ENCODE assay signal across 9 mouse cellular contexts in the genomic region with DNA sequence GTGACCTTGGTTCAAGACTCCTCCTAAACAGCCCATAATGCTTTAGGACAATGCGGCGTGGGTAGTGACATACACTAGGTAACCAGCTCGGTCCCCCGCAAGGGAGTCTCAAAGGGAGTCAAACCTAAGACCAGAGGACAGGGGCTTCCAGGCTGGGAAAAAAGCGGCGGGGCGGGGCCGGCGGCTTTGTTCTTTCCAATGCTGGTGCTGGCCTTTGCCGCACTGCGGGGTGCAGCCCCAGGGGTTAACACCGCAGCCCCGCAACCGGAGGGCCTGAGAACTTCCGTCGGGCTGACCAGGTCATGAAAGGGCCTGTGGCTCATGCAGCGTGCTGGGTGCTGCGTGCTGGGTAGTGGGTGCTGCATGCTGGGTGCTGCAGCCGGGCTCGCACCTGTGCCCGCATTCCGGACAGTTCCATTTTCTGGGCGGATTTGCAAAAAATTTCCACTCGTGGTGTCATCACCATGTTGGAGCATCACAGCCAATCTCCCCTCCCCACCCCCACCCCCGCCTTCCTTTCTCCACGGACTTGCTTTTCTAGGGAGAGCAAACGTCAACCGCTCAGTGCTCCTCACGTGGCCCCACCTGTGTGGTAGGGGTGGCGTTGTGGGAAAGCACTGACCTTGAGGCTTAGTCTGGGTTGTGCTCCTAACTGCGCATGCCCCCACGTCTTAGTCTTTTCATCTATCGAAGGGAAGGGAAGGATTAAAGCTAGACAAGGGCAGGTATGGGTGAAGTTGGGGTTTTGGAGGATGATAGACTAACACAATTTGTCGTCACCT. TPM values are rescaled to one million over a fixed set of nuclear protein-coding genes. Genes with fewer than 3 reads are reported as not detected.
DNase-seq lines count a peak whose midpoint lies in the region; ATAC-seq lines count a peak whose summit lies in the region.
"Had no signal": no experiment of that assay in that cellular context is flagged by ENCODE, and none has a peak within 500 bp of the region (broad histone marks: within the 10 kb centered on the region; RNA-seq: fewer than 3 reads in every experiment).

No protein-coding gene starts in this region.

- peaks cover 16% of the 10 kb centered on the region for H3K27me3 ChIP-seq in heart, embryonic 11.5 days (ENCODE audit: control insufficient read depth, insufficient read depth, low read length)
- peaks cover 11% of the 10 kb centered on the region for H3K27me3 ChIP-seq in hindbrain, embryonic 12.5 days
- no peaks in the 10 kb centered on the region for H3K27me3 ChIP-seq in midbrain, embryonic 14.5 days (ENCODE audit: control insufficient read depth, insufficient read depth, low read length)

- ATAC-seq in heart, embryonic 11.5 days (replicated peaks; ENCODE audit: insufficient number of reproducible peaks, low FRiP score, low TSS enrichment) = no peak
- no peak for ATAC-seq in hindbrain, embryonic 12.5 days (ENCODE audit: low FRiP score)
- ATAC-seq in midbrain, embryonic 14.5 days (ENCODE audit: low FRiP score, low TSS enrichment) = no peak
- no peak for ATAC-seq in megakaryocyte-erythroid progenitor cell, adult 5-6 weeks (replicated peaks; ENCODE audit: low FRiP score, low TSS enrichment, poor library complexity, severe bottlenecking)

- intact Hi-C loops in heart, postnatal 36 days (cut with DNase I) = no loop called here

- H3K4me1 ChIP-seq in heart, embryonic 11.5 days (ENCODE audit: control insufficient read depth, insufficient read depth, low read length) = peaks cover 19% of the 10 kb centered on the region; the same call in 1 of the 2 replicates
- peaks cover 33% of the 10 kb centered on the region for H3K4me1 ChIP-seq in hindbrain, embryonic 12.5 days
- peaks cover 33% of the 10 kb centered on the region for H3K4me1 ChIP-seq in midbrain, embryonic 14.5 days (ENCODE audit: control insufficient read depth, insufficient read depth, low read length)

- H3K27ac ChIP-seq in heart, embryonic 11.5 days (ENCODE audit: low read depth, low read length) = no peak overlapping the region
- H3K27ac ChIP-seq in hindbrain, embryonic 12.5 days = no peak overlapping the region
- H3K27ac ChIP-seq in midbrain, embryonic 14.5 days (replicated peaks; ENCODE audit: low read depth, low read length) = no peak overlapping the region

- no peaks in the 10 kb centered on the region for H3K9me3 ChIP-seq in heart, embryonic 11.5 days (replicated peaks; ENCODE audit: control insufficient read depth, low read length)
- no peaks in the 10 kb centered on the region for H3K9me3 ChIP-seq in hindbrain, embryonic 12.5 days (replicated peaks)
- H3K9me3 ChIP-seq in midbrain, embryonic 14.5 days (ENCODE audit: control insufficient read depth, low read length) = no peaks in the 10 kb centered on the region

- WGBS in heart, embryonic 11.5 days (ENCODE audit: insufficient replicate concordance) = 28% methylated on average over 34 of the region's 34 CpGs
- 22% methylated on average over 34 of the region's 34 CpGs for WGBS in hindbrain, embryonic 12.5 days
- 21% methylated on average over 34 of the region's 34 CpGs for WGBS in midbrain, embryonic 14.5 days

- no peak for DNase-seq in heart, postnatal 36 days
- peak; percentile 58 for DNase-seq in adrenal gland, postnatal 14 days
- DNase-seq in midbrain, embryonic 14.5 days = no peak
- no peak for DNase-seq in urinary bladder, adult 18-20 months (ENCODE audit: low spot score in 2 of 2)
- no peak for DNase-seq in layer of hippocampus, adult 9-10 months (ENCODE audit: low spot score)

- H3K36me3 ChIP-seq in heart, embryonic 11.5 days (ENCODE audit: control insufficient read depth, insufficient read depth, low read length) = no peaks in the 10 kb centered on the region
- no peaks in the 10 kb centered on the region for H3K36me3 ChIP-seq in hindbrain, embryonic 12.5 days
- no peaks in the 10 kb centered on the region for H3K36me3 ChIP-seq in midbrain, embryonic 14.5 days (ENCODE audit: control insufficient read depth, insufficient read depth, low read length)

- peak overlapping the region; percentile 53 for H3K4me2 ChIP-seq in heart, embryonic 11.5 days
- peak overlapping the region; percentile 32 for H3K4me2 ChIP-seq in hindbrain, embryonic 12.5 days (replicated peaks)
- peak overlapping the region; percentile 31 for H3K4me2 ChIP-seq in midbrain, embryonic 14.5 days (ENCODE audit: low read length)

- H3K4me3 ChIP-seq in heart, embryonic 11.5 days (ENCODE audit: low read depth, low read length) = 0 out of 2 replicates have a peak overlapping the region, but pooled peaks have one; percentile 8
- 0 out of 2 replicates have a peak overlapping the region, but pooled peaks have one; percentile 8 for H3K4me3 ChIP-seq in hindbrain, embryonic 12.5 days
- H3K4me3 ChIP-seq in midbrain, embryonic 14.5 days (replicated peaks; ENCODE audit: low read depth, low read length) = no peak overlapping the region
- H3K4me3 ChIP-seq: erythroblast, embryonic 14.5 days had no signal

- H3K9ac ChIP-seq in heart, embryonic 11.5 days (ENCODE audit: low read depth, low read length) = no peak overlapping the region
- peak overlapping the region; percentile 29; the same call in 1 of the 2 replicates for H3K9ac ChIP-seq in hindbrain, embryonic 12.5 days
- peak overlapping the region; percentile 26; the same call in 1 of the 2 replicates for H3K9ac ChIP-seq in midbrain, embryonic 14.5 days (replicated peaks; ENCODE audit: low read length)

RNA-seq across cellular contexts. Expression of a gene that starts 14.3 kb away (rescaled TPM):
- 962 and 991 TPM in 2 replicates for polyA plus RNA-seq in heart, embryonic 11.5 days (2014; fragmentation: Nextera tagmentation; extraction: Ambion mirVana)
- total RNA-seq in heart, postnatal 36 days (2021) = 10 to 100 TPM; 28.4 to 28.9 TPM
- 118 and 119 TPM in 2 replicates for total RNA-seq in adrenal gland, postnatal 14 days (2021)
- polyA plus RNA-seq in hindbrain, embryonic 12.5 days (2016; fragmentation: Nextera tagmentation; extraction: Ambion mirVana) = 4,582 and 4,772 TPM in 2 replicates
- 6,974 and 7,359 TPM in 2 replicates for polyA plus RNA-seq in midbrain, embryonic 14.5 days (2014; fragmentation: Nextera tagmentation; extraction: Ambion mirVana)
- total RNA-seq in megakaryocyte-erythroid progenitor cell, adult 5-6 weeks (2014; fragmentation: Nextera tagmentation) = 600 and 836 TPM in 2 replicates
- total RNA-seq in megakaryocyte-erythroid progenitor cell, adult 5-6 weeks (2017) = 1,250 and 1,264 TPM in 2 replicates

RNA-seq across cellular contexts. Expression of a gene that starts 42.7 kb away (rescaled TPM):
- polyA plus RNA-seq in heart, embryonic 11.5 days (2014; fragmentation: Nextera tagmentation; extraction: Ambion mirVana) = 4.2 and 4.8 TPM in 2 replicates
- total RNA-seq in heart, postnatal 36 days (2021) = 10 to 100 TPM; 19.0 to 24.0 TPM
- 25.9 and 32.2 TPM in 2 replicates for total RNA-seq in adrenal gland, postnatal 14 days (2021)
- 9.7 and 9.8 TPM in 2 replicates for polyA plus RNA-seq in hindbrain, embryonic 12.5 days (2016; fragmentation: Nextera tagmentation; extraction: Ambion mirVana)
- polyA plus RNA-seq in midbrain, embryonic 14.5 days (2014; fragmentation: Nextera tagmentation; extraction: Ambion mirVana) = 6.6 and 14.3 TPM in 2 replicates
- 0.66 and 1.3 TPM in 2 replicates for total RNA-seq in megakaryocyte-erythroid progenitor cell, adult 5-6 weeks (2014; fragmentation: Nextera tagmentation)
- total RNA-seq in megakaryocyte-erythroid progenitor cell, adult 5-6 weeks (2017) = 0.47 and 0.80 TPM in 2 replicates
- polyA plus RNA-seq: erythroblast, embryonic 14.5 days had no signal

RNA-seq across cellular contexts. Expression of a gene that starts 57.0 kb away (rescaled TPM):
- 5.6 and 6.6 TPM in 2 replicates for polyA plus RNA-seq in heart, embryonic 11.5 days (2014; fragmentation: Nextera tagmentation; extraction: Ambion mirVana)
- under 1 TPM in 1 of 2 experiments, not detected in 1; 0.22 TPM for total RNA-seq in heart, postnatal 36 days (2021)
- total RNA-seq in adrenal gland, postnatal 14 days (2021) = 1.8 and 3.0 TPM in 2 replicates
- 6.3 and 7.6 TPM in 2 replicates for polyA plus RNA-seq in hindbrain, embryonic 12.5 days (2016; fragmentation: Nextera tagmentation; extraction: Ambion mirVana)
- polyA plus RNA-seq in midbrain, embryonic 14.5 days (2014; fragmentation: Nextera tagmentation; extraction: Ambion mirVana) = 0.78 and 1.6 TPM in 2 replicates
- 18.4 and 23.7 TPM in 2 replicates for total RNA-seq in megakaryocyte-erythroid progenitor cell, adult 5-6 weeks (2014; fragmentation: Nextera tagmentation)
- total RNA-seq in megakaryocyte-erythroid progenitor cell, adult 5-6 weeks (2017) = 34.6 and 45.8 TPM in 2 replicates

RNA-seq across cellular contexts. Expression of a gene that starts 57.7 kb away (rescaled TPM):
- 11.7 and 11.8 TPM in 2 replicates for polyA plus RNA-seq in heart, embryonic 11.5 days (2014; fragmentation: Nextera tagmentation; extraction: Ambion mirVana)
- 1 to 10 TPM; 6.8 to 8.0 TPM for total RNA-seq in heart, postnatal 36 days (2021)
- total RNA-seq in adrenal gland, postnatal 14 days (2021) = 15.9 and 21.2 TPM in 2 replicates
- 9.2 and 10.7 TPM in 2 replicates for polyA plus RNA-seq in hindbrain, embryonic 12.5 days (2016; fragmentation: Nextera tagmentation; extraction: Ambion mirVana)
- polyA plus RNA-seq in midbrain, embryonic 14.5 days (2014; fragmentation: Nextera tagmentation; extraction: Ambion mirVana) = 5.0 and 6.9 TPM in 2 replicates
- total RNA-seq in megakaryocyte-erythroid progenitor cell, adult 5-6 weeks (2014; fragmentation: Nextera tagmentation) = 27.7 and 41.0 TPM in 2 replicates
- 18.2 and 24.1 TPM in 2 replicates for total RNA-seq in megakaryocyte-erythroid progenitor cell, adult 5-6 weeks (2017)
- polyA plus RNA-seq: erythroblast, embryonic 14.5 days had no signal

Comparison
In these comparisons a context has a peak if more than half of its experiments do, and no peak if none do; other contexts are left out.
1. RNA of a gene that starts 42.7 kb away (total RNA-seq): 25.9 to 32.2 TPM in adrenal gland, postnatal 14 days and 19.0 to 24.0 TPM in heart, postnatal 36 days; 0.47 to 1.3 TPM in megakaryocyte-erythroid progenitor cell, adult 5-6 weeks; every median in the first group is over 4 times any median in the second.
2. Peak in every context shown above with its lines, with median percentiles within 50 percentile points of each other: H3K4me2 ChIP-seq.